Mouse (Mus musculus): Measurements from ENCODE around the gene Olfr584. TPM values are rescaled to one million over a fixed set of nuclear protein-coding genes. Genes with fewer than 3 reads are reported as not detected.

The Olfr584 gene
- polyA plus RNA-seq (2014; fragmentation: Nextera tagmentation; extraction: Ambion mirVana): not detected in 2 replicates

DNA sequence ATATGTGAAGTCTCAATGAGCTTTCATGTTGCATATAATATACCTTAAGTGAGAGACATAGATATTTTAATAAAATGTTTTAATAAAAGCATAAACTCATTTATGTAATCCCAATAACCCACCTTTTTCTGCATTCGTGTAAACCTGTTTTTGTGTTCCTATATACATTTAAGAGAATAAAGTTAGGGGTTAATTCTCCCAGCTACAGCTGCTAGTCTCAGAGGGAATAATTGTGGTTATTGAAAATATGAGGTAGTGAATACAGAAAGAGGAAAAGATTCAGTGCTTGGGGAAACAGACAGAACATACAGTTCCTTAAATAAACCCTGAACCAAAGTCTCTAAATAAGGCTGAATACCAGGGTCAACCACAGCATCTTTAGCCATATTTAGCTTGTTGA is at the start of gene Olfr584:
Olfr584 (plus strand) TSS at position 301 of the 400 bp plus-strand sequence.
- Histone ChIP-seq H3K36me3 (ENCODE audit: control insufficient read depth, insufficient read depth, low read length) (no peaks in the 10 kb centered on the region), H3K27ac (ENCODE audit: low read depth, low read length) (no peak within 1 kb of the TSS), H3K4me2 (ENCODE audit: low read depth, low read length, severe bottlenecking) (no peak within 1 kb of the TSS), H3K9ac (ENCODE audit: low read length) (no peak within 1 kb of the TSS), H3K4me1 (replicated peaks; ENCODE audit: control insufficient read depth, insufficient read depth, low read length) (no peaks in the 10 kb centered on the region), H3K9me3 (ENCODE audit: control insufficient read depth, low read length) (no peaks in the 10 kb centered on the region; the same call in 1 of the 2 replicates), H3K27me3 (ENCODE audit: control insufficient read depth, insufficient read depth, low read length) (no peaks in the 10 kb centered on the region), H3K4me3 (ENCODE audit: low read depth, low read length) (no peak within 1 kb of the TSS)
- ATAC-seq (replicated peaks; ENCODE audit: low FRiP score) (no peak), DNase-seq (ENCODE audit: low spot score) (no peak)
- WGBS: 84% methylated on average over 1 of the region's 1 CpGs

DNA sequence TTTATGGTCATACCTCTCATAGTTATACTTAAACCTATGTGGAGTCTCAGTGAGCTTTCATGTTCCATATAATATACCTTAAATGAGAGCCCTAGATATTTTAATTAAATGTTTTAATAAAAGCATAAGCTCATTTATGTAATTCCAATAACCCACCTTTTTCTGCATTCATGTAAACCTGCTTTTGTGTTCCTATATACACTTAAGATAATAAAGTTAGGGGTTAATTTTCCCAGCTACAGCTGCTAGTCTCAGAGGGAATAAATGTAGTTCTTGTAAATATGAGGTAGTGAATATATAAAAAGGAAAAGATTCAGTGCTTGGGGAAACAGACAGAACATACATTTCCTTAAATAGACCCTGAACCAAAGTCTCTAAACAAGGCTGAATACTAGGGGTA is 44.0 kb upstream of the Olfr584 start, which contains the start of gene Olfr582:
Olfr582 (plus strand) TSS at position 301 of the 400 bp plus-strand sequence.
- Histone ChIP-seq H3K4me1 (replicated peaks; ENCODE audit: control insufficient read depth, insufficient read depth, low read length) (no peaks in the 10 kb centered on the region), H3K27me3 (ENCODE audit: control insufficient read depth, insufficient read depth, low read length) (no peaks in the 10 kb centered on the region), H3K4me3 (ENCODE audit: low read depth, low read length) (no peak within 1 kb of the TSS), H3K9me3 (ENCODE audit: control insufficient read depth, low read length) (no peaks in the 10 kb centered on the region), H3K27ac (ENCODE audit: low read depth, low read length) (no peak within 1 kb of the TSS), H3K36me3 (ENCODE audit: control insufficient read depth, insufficient read depth, low read length) (no peaks in the 10 kb centered on the region), H3K4me2 (ENCODE audit: low read depth, low read length, severe bottlenecking) (no peak within 1 kb of the TSS), H3K9ac (ENCODE audit: low read length) (no peak within 1 kb of the TSS)
- ATAC-seq (replicated peaks; ENCODE audit: low FRiP score): no peak
- DNase-seq (ENCODE audit: low spot score): no peak

DNA sequence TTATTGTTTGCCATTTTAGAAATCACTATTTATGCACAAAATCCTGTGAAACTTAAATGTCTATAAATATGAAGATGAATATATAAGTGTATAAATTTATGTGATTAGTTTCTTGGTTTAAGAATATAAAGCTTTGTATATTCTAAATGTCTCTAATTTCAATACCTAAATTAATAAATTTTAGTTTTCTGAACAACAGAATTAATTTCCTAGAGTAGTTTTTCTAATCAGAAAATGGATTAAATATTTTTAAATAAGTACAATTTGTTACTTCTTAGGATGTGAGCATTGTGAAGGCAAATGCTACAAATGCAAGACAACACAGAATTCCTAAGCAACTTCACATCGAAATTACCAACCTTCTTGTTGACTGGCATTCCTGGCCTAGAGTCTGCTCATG is 30.7 kb upstream of the Olfr584 start, which contains the start of gene Olfr583:
Olfr583 (plus strand) TSS at position 301 of the 400 bp plus-strand sequence.
- DNase-seq (ENCODE audit: low spot score) (no peak), ATAC-seq (replicated peaks; ENCODE audit: low FRiP score) (no peak)
- Histone ChIP-seq H3K36me3 (ENCODE audit: control insufficient read depth, insufficient read depth, low read length) (no peaks in the 10 kb centered on the region), H3K9ac (ENCODE audit: low read length) (no peak within 1 kb of the TSS), H3K4me1 (replicated peaks; ENCODE audit: control insufficient read depth, insufficient read depth, low read length) (no peaks in the 10 kb centered on the region), H3K27me3 (ENCODE audit: control insufficient read depth, insufficient read depth, low read length) (no peaks in the 10 kb centered on the region), H3K4me3 (ENCODE audit: low read depth, low read length) (no peak within 1 kb of the TSS), H3K27ac (ENCODE audit: low read depth, low read length) (no peak within 1 kb of the TSS), H3K4me2 (ENCODE audit: low read depth, low read length, severe bottlenecking) (no peak within 1 kb of the TSS), H3K9me3 (ENCODE audit: control insufficient read depth, low read length) (no peaks in the 10 kb centered on the region)
- 94% methylated on average over 1 of the region's 1 CpGs for WGBS

GRCm38 (mm10) chr7:103097420-103097819 is 15.7 kb downstream of the Olfr584 start, which contains the start of gene Olfr585:
Gene Olfr585, plus strand, starts transcription at chr7:103097720.
- WGBS: 78% methylated on average over 1 of the region's 1 CpGs
- no peaks in the 10 kb centered on the region for H3K9me3 ChIP-seq (ENCODE audit: control insufficient read depth, low read length)
- no peaks in the 10 kb centered on the region for H3K27me3 ChIP-seq (ENCODE audit: control insufficient read depth, insufficient read depth, low read length)
- H3K27ac ChIP-seq (ENCODE audit: low read depth, low read length): no peak within 1 kb of the TSS
- H3K4me1 ChIP-seq (replicated peaks; ENCODE audit: control insufficient read depth, insufficient read depth, low read length): no peaks in the 10 kb centered on the region
- no peak within 1 kb of the TSS for H3K4me2 ChIP-seq (ENCODE audit: low read depth, low read length, severe bottlenecking)
- no peak within 1 kb of the TSS for H3K4me3 ChIP-seq (ENCODE audit: low read depth, low read length)
- DNase-seq (ENCODE audit: low spot score): no peak
- H3K9ac ChIP-seq (ENCODE audit: low read length): no peak within 1 kb of the TSS
- H3K36me3 ChIP-seq (ENCODE audit: control insufficient read depth, insufficient read depth, low read length): no peaks in the 10 kb centered on the region
- ATAC-seq (replicated peaks; ENCODE audit: low FRiP score): no peak

DNA sequence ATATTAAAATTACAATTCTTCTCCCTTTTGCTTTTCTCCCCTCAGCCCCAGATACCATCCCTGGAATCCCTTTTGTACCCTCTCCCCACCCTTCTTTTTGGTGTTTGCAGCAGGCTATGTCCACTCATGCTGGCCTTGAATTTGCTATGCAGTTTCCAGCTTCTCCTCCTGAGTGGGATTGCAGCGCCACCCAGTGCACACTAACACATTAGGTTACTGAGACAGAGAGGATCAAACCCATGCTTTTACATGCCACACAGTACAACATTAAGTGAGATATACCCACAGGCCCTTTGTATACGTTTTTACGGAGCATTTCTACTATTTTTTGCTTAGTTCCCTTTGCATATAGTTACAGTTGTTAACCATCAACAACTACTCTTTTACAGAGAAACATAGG is 37.7 kb downstream of the Olfr584 start:
- DNase-seq (ENCODE audit: low spot score): no peak

DNA sequence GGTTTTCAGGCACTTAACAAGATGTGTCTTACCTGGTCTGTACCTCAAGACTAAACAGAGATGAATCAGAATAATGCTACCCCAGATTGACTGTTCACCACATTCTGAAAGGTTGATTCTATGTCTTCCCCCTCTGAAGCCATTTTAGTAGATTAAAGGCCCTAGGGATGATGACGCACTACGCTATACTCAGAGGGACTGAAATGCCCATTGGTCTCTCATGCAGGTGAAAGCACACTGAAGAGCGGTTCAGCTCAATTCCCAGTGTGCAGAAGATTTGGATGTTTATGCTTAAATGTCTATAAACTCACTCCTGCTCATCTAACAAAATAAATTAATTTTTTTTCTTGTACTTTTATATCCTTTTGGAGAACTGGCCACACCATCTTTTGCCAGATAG is 43.9 kb downstream of the Olfr584 start, which contains the start of gene Olfr586:
Olfr586 (minus strand) TSS at position 101 of the 400 bp plus-strand sequence.
- Histone ChIP-seq H3K27ac (ENCODE audit: low read depth, low read length) (no peak within 1 kb of the TSS), H3K9me3 (ENCODE audit: control insufficient read depth, low read length) (no peaks in the 10 kb centered on the region), H3K4me2 (ENCODE audit: low read depth, low read length, severe bottlenecking) (no peak within 1 kb of the TSS), H3K36me3 (ENCODE audit: control insufficient read depth, insufficient read depth, low read length) (no peaks in the 10 kb centered on the region), H3K4me1 (replicated peaks; ENCODE audit: control insufficient read depth, insufficient read depth, low read length) (no peaks in the 10 kb centered on the region), H3K9ac (ENCODE audit: low read length) (no peak within 1 kb of the TSS), H3K27me3 (ENCODE audit: control insufficient read depth, insufficient read depth, low read length) (no peaks in the 10 kb centered on the region), H3K4me3 (ENCODE audit: low read depth, low read length) (no peak within 1 kb of the TSS)
- DNase-seq (ENCODE audit: low spot score) (no peak), ATAC-seq (replicated peaks; ENCODE audit: low FRiP score) (no peak)
- WGBS: 92% methylated on average over 3 of the region's 3 CpGs

More for the DNA sequence above, 37.7 kb downstream of the Olfr584 start:
- WGBS: 50% methylated on average over 3 of the region's 3 CpGs
- Histone ChIP-seq H3K4me1 (replicated peaks; ENCODE audit: control insufficient read depth, insufficient read depth, low read length) (no peaks in the 10 kb centered on the region), H3K27ac (ENCODE audit: low read depth, low read length) (no peak overlapping the region), H3K27me3 (ENCODE audit: control insufficient read depth, insufficient read depth, low read length) (no peaks in the 10 kb centered on the region), H3K4me3 (ENCODE audit: low read depth, low read length) (no peak overlapping the region), H3K36me3 (ENCODE audit: control insufficient read depth, insufficient read depth, low read length) (no peaks in the 10 kb centered on the region), H3K9me3 (ENCODE audit: control insufficient read depth, low read length) (no peaks in the 10 kb centered on the region), H3K9ac (ENCODE audit: low read length) (no peak overlapping the region), H3K4me2 (ENCODE audit: low read depth, low read length, severe bottlenecking) (no peak overlapping the region)
- ATAC-seq (replicated peaks; ENCODE audit: low FRiP score): no peak

Other genes starting within 250 kb of the Olfr584 start
- not detected in 2 replicates for gene Olfr566, start 223.1 kb upstream of the Olfr584 start, polyA plus RNA-seq (2014; fragmentation: Nextera tagmentation; extraction: Ambion mirVana)
- gene Olfr568, start 204.8 kb upstream of the Olfr584 start, polyA plus RNA-seq (2014; fragmentation: Nextera tagmentation; extraction: Ambion mirVana): not detected in 2 replicates
- gene Olfr569, start 191.0 kb upstream of the Olfr584 start, polyA plus RNA-seq (2014; fragmentation: Nextera tagmentation; extraction: Ambion mirVana): not detected in 2 replicates
- gene Olfr570, start 187.3 kb upstream of the Olfr584 start, polyA plus RNA-seq (2014; fragmentation: Nextera tagmentation; extraction: Ambion mirVana): not detected in 2 replicates
- 0.17 and 0.19 TPM in 2 replicates for gene Olfr571, start 164.3 kb upstream of the Olfr584 start, polyA plus RNA-seq (2014; fragmentation: Nextera tagmentation; extraction: Ambion mirVana)
- gene Olfr572, start 157.5 kb upstream of the Olfr584 start, polyA plus RNA-seq (2014; fragmentation: Nextera tagmentation; extraction: Ambion mirVana): not detected in 2 replicates
- gene Olfr573-ps1, start 139.3 kb upstream of the Olfr584 start, polyA plus RNA-seq (2014; fragmentation: Nextera tagmentation; extraction: Ambion mirVana): not detected in 2 replicates
- not detected in 2 replicates for gene Olfr574, start 133.4 kb upstream of the Olfr584 start, polyA plus RNA-seq (2014; fragmentation: Nextera tagmentation; extraction: Ambion mirVana)
- not detected in 2 replicates for gene Olfr575, start 123.1 kb upstream of the Olfr584 start, polyA plus RNA-seq (2014; fragmentation: Nextera tagmentation; extraction: Ambion mirVana)
- not detected in 2 replicates for gene Olfr576, start 119.2 kb upstream of the Olfr584 start, polyA plus RNA-seq (2014; fragmentation: Nextera tagmentation; extraction: Ambion mirVana)
- gene Olfr577, start 105.9 kb upstream of the Olfr584 start, polyA plus RNA-seq (2014; fragmentation: Nextera tagmentation; extraction: Ambion mirVana): not detected in 2 replicates
- gene Olfr578, start 92.6 kb upstream of the Olfr584 start, polyA plus RNA-seq (2014; fragmentation: Nextera tagmentation; extraction: Ambion mirVana): not detected in 2 replicates
- not detected in 2 replicates for gene Olfr582, start 43.9 kb upstream of the Olfr584 start, polyA plus RNA-seq (2014; fragmentation: Nextera tagmentation; extraction: Ambion mirVana)
- gene Olfr583, start 30.6 kb upstream of the Olfr584 start, polyA plus RNA-seq (2014; fragmentation: Nextera tagmentation; extraction: Ambion mirVana): not detected in 2 replicates
- not detected in 2 replicates for gene Olfr585, start 15.8 kb downstream of the Olfr584 start, polyA plus RNA-seq (2014; fragmentation: Nextera tagmentation; extraction: Ambion mirVana)
- gene Olfr586, start 43.8 kb downstream of the Olfr584 start, polyA plus RNA-seq (2014; fragmentation: Nextera tagmentation; extraction: Ambion mirVana): not detected in 2 replicates
- not detected in 2 replicates for gene Olfr588-ps1, start 59.0 kb downstream of the Olfr584 start, polyA plus RNA-seq (2014; fragmentation: Nextera tagmentation; extraction: Ambion mirVana)
- gene Olfr589, start 74.5 kb downstream of the Olfr584 start, polyA plus RNA-seq (2014; fragmentation: Nextera tagmentation; extraction: Ambion mirVana): not detected in 2 replicates
- not detected in 2 replicates for gene Olfr591, start 96.5 kb downstream of the Olfr584 start, polyA plus RNA-seq (2014; fragmentation: Nextera tagmentation; extraction: Ambion mirVana)
- not detected in 2 replicates for gene Olfr592, start 102.9 kb downstream of the Olfr584 start, polyA plus RNA-seq (2014; fragmentation: Nextera tagmentation; extraction: Ambion mirVana)
- not detected in 2 replicates for gene Olfr593, start 130.0 kb downstream of the Olfr584 start, polyA plus RNA-seq (2014; fragmentation: Nextera tagmentation; extraction: Ambion mirVana)
- not detected in 2 replicates for gene Olfr594, start 135.1 kb downstream of the Olfr584 start, polyA plus RNA-seq (2014; fragmentation: Nextera tagmentation; extraction: Ambion mirVana)
- not detected in 2 replicates for gene Usp17ld, start 170.6 kb downstream of the Olfr584 start, polyA plus RNA-seq (2014; fragmentation: Nextera tagmentation; extraction: Ambion mirVana)
- not detected in 2 replicates for gene Olfr596, start 223.8 kb downstream of the Olfr584 start, polyA plus RNA-seq (2014; fragmentation: Nextera tagmentation; extraction: Ambion mirVana)
- not detected in 2 replicates for gene Olfr597, start 234.4 kb downstream of the Olfr584 start, polyA plus RNA-seq (2014; fragmentation: Nextera tagmentation; extraction: Ambion mirVana)
- gene Olfr598, start 241.7 kb downstream of the Olfr584 start, polyA plus RNA-seq (2014; fragmentation: Nextera tagmentation; extraction: Ambion mirVana): not detected in 2 replicates

All from forebrain, embryonic 11.5 days (tissue).